In genomic region chr2:61136926-61137325, GRCm38 (mm10) we compare ENCODE assay signal across 15 mouse cellular contexts.
DNase-seq lines count a peak whose midpoint lies in the region; ATAC-seq lines count a peak whose summit lies in the region.
"Had no signal": no experiment of that assay in that cellular context is flagged by ENCODE, and none has a peak within 500 bp of the region (broad histone marks: within the 10 kb centered on the region; RNA-seq: fewer than 3 reads in every experiment).

No protein-coding gene starts in this region.

- 50% methylated on average over 1 of the region's 1 CpGs for WGBS in midbrain, embryonic 11.5 days
- WGBS in midbrain, embryonic 15.5 days, result 15% methylated on average over 1 of the region's 1 CpGs
- WGBS in lung, embryonic 16.5 days, result 18% methylated on average over 1 of the region's 1 CpGs

- no peaks in the 10 kb centered on the region for H3K36me3 ChIP-seq in midbrain, embryonic 11.5 days (ENCODE audit: control insufficient read depth, insufficient read depth, low read length)
- no peaks in the 10 kb centered on the region for H3K36me3 ChIP-seq in midbrain, embryonic 15.5 days (replicated peaks)
- no peaks in the 10 kb centered on the region for H3K36me3 ChIP-seq in lung, embryonic 16.5 days (ENCODE audit: control insufficient read depth, insufficient read depth, low read length)
- H3K36me3 ChIP-seq: intestine, embryonic 15.5 days; limb, embryonic 12.5 days; lung, embryonic 15.5 days; stomach, embryonic 15.5 days had no signal

- H3K4me2 ChIP-seq in midbrain, embryonic 11.5 days, result no peak overlapping the region
- H3K4me2 ChIP-seq in midbrain, embryonic 15.5 days, result no peak overlapping the region
- no peak overlapping the region for H3K4me2 ChIP-seq in lung, embryonic 16.5 days (ENCODE audit: low read depth, low read length)
- H3K4me2 ChIP-seq: intestine, embryonic 15.5 days; limb, embryonic 12.5 days; lung, embryonic 15.5 days; stomach, embryonic 15.5 days had no signal

- no peak overlapping the region for H3K27ac ChIP-seq in midbrain, embryonic 11.5 days (ENCODE audit: low read depth, low read length)
- H3K27ac ChIP-seq in midbrain, embryonic 15.5 days, result no peak overlapping the region
- H3K27ac ChIP-seq in lung, embryonic 16.5 days (ENCODE audit: low read length), result no peak overlapping the region
- H3K27ac ChIP-seq: intestine, embryonic 15.5 days; limb, embryonic 12.5 days; stomach, embryonic 15.5 days had no signal

- no peaks in the 10 kb centered on the region for H3K4me1 ChIP-seq in midbrain, embryonic 11.5 days (ENCODE audit: control insufficient read depth, insufficient read depth, low read length)
- no peaks in the 10 kb centered on the region for H3K4me1 ChIP-seq in midbrain, embryonic 15.5 days
- peaks cover 24% of the 10 kb centered on the region for H3K4me1 ChIP-seq in lung, embryonic 16.5 days (replicated peaks; ENCODE audit: control insufficient read depth, insufficient read depth, low read length)

- H3K27me3 ChIP-seq in midbrain, embryonic 11.5 days (ENCODE audit: control insufficient read depth, insufficient read depth, low read length), result no peaks in the 10 kb centered on the region
- H3K27me3 ChIP-seq in midbrain, embryonic 15.5 days (replicated peaks), result no peaks in the 10 kb centered on the region
- no peaks in the 10 kb centered on the region for H3K27me3 ChIP-seq in lung, embryonic 16.5 days (ENCODE audit: control insufficient read depth, insufficient read depth, low read depth, low read length)
- H3K27me3 ChIP-seq: intestine, embryonic 15.5 days; limb, embryonic 12.5 days; lung, embryonic 15.5 days; stomach, embryonic 15.5 days had no signal

- no peak overlapping the region for H3K9ac ChIP-seq in midbrain, embryonic 11.5 days (ENCODE audit: low read length)
- no peak overlapping the region for H3K9ac ChIP-seq in midbrain, embryonic 15.5 days
- no peak overlapping the region for H3K9ac ChIP-seq in lung, embryonic 16.5 days (ENCODE audit: low read length)
- H3K9ac ChIP-seq: intestine, embryonic 15.5 days; limb, embryonic 12.5 days; lung, embryonic 15.5 days; stomach, embryonic 15.5 days had no signal

- no peaks in the 10 kb centered on the region for H3K9me3 ChIP-seq in midbrain, embryonic 11.5 days (ENCODE audit: control insufficient read depth, low read length)
- H3K9me3 ChIP-seq in midbrain, embryonic 15.5 days, result no peaks in the 10 kb centered on the region
- no peaks in the 10 kb centered on the region for H3K9me3 ChIP-seq in lung, embryonic 16.5 days (ENCODE audit: control insufficient read depth, low read length)
- H3K9me3 ChIP-seq: intestine, embryonic 15.5 days; limb, embryonic 12.5 days; lung, embryonic 15.5 days; stomach, embryonic 15.5 days had no signal

- ATAC-seq in midbrain, embryonic 11.5 days (ENCODE audit: low FRiP score), result 0 out of 2 replicates have a peak, but pooled peaks have one; percentile 27
- ATAC-seq in midbrain, embryonic 15.5 days (replicated peaks), result no peak
- ATAC-seq in lung, embryonic 16.5 days (ENCODE audit: low read depth), result peak; percentile 53; the same call in 1 of the 2 replicates
- ATAC-seq: intestine, embryonic 15.5 days had no signal

- H3K4me3 ChIP-seq in midbrain, embryonic 11.5 days (ENCODE audit: low read depth, low read length), result no peak overlapping the region
- H3K4me3 ChIP-seq in midbrain, embryonic 15.5 days, result no peak overlapping the region
- no peak overlapping the region for H3K4me3 ChIP-seq in lung, embryonic 16.5 days (ENCODE audit: low read length)
- H3K4me3 ChIP-seq: intestine, embryonic 15.5 days; limb, embryonic 12.5 days; lung, embryonic 15.5 days; stomach, embryonic 15.5 days had no signal

- peak; percentile 35 for DNase-seq in embryo, embryonic 10 days (ENCODE audit: low spot score)
- no peak for DNase-seq in embryo, embryonic 10.5 days (ENCODE audit: low spot score)
- DNase-seq in midbrain, embryonic 11.5 days (ENCODE audit: low spot score, missing footprints), result no peak
- DNase-seq in frontal cortex, postnatal 10 days (ENCODE audit: low spot score in 2 of 2), result no peak
- DNase-seq in layer of hippocampus, postnatal 25 days (ENCODE audit: extremely low spot score in 1 of 2, low spot score in 1 of 2), result no peak
- no peak for DNase-seq in spleen, postnatal 14 days (ENCODE audit: low spot score in 2 of 2)
- DNase-seq: gastrocnemius, postnatal 25 days; right cerebral cortex, postnatal 4 days; thymus, postnatal 4 days had no signal
